Mouse (Mus musculus): Measurements from ENCODE around the gene Ube2cbp. TPM values are rescaled to one million over a fixed set of nuclear protein-coding genes. Genes with fewer than 3 reads are reported as not detected.

Gene Ube2cbp
- 4.3 TPM for polyA plus RNA-seq (2017; shearing (Covaris generic))

DNA sequence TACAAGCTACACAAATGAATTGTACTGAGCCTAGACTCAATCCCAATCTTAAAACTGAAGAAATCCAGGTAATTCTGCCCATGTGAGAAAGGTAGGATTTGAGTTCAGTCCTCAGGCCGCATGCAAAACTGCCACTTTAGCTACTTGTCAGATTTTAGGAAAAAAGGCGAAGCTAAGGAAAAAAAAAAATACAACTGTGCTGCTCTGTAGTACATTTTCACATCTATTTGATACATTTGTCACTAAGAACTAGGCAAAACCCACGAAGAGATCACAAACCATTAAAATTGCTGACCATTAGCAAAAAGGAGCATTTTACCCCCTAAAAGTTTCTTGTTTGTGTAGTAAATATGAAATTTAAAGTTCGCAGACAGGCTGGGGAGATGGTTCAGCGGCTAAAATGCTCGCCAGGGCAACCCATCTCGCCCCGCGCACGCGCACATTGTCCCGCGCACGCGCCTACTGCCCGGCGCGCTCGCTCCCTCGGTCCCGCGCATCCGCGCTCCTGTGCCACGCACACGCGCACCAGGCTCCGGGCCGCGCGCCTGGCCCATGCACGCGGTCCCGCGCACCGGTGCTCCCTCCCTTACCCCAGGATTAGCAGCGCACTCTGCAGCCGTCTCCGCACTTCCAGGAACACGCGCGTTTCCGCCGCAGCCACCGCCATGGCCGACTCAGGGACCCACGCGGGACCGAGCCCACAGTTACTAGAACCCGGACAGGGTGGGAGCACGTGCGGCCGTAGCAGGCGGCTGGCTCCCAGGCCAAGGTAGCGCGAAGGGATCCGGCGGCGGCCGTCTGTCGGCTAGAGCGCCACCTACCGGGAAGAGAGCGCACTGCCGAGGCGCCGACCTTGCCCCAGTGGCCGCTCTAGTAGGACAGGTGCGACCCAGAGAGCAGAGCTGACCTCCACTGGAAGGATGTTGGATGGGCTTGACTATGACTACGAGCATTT, at the start of gene Ube2cbp:
Gene Ube2cbp (minus strand): TSS at position 800 of the 955 bp plus-strand sequence.

DNA sequence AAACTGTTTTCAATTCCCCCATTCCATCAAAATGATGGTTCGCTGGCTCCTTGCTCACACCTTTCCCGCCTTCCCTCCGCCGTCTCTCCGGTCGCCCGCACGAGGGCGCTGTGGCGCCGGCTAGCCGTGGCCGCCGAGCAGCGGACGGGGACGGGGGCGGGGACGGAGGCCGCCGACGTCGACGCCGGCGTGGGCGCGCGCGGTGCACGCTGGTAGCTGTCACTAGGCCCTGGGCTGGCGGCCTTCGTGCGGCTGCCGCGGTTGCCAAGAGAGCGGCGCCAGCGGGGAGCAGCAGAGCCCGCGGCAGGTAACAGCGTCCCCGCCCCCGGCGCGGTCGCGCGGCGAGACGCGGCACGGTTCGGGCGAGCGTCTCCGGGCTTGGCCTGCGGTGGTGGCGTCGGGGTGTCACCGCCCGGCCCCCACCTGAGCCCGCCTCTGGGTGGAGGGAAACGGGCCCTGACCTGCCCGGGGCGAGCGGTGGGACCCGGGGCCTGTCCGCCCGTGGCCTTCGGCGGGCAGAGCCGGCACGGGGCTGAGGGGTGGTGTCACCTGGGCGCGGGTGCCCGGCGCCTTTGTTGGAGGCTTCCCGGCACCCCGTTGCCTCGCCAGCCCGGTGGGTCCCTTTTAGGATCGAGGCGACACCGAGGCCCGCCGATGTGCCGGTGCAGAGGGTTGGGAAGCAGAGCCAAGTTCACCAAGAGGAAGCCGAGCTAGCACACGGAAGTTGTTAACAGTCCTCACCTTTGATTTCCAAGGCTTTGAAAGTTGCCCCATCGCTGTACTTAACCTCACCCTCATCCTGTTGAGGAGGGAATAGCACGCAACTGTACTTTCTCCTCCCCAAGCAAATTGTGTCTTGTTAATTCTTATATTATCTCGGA, 2.5 kb upstream of the Ube2cbp start, which contains the start of gene Dop1a:
Gene Dop1a (plus strand): TSS at position 165 of the 881 bp plus-strand sequence.

Other genes with a start within 250 kb of the Ube2cbp start
- gene Dop1a, start 2.2 kb upstream of the Ube2cbp start, polyA plus RNA-seq (2017; shearing (Covaris generic)) = 38.2 TPM
- 17.6 TPM for gene Pgm3, start 106.9 kb upstream of the Ube2cbp start, polyA plus RNA-seq (2017; shearing (Covaris generic))
- 5.4 TPM for gene Rwdd2a, start 107.0 kb upstream of the Ube2cbp start, polyA plus RNA-seq (2017; shearing (Covaris generic))
- gene Me1, start 231.0 kb upstream of the Ube2cbp start, polyA plus RNA-seq (2017; shearing (Covaris generic)) = 0.11 TPM